Mouse (Mus musculus) bone marrow macrophage, adult 2 months (primary cell): ENCODE results near the gene Dpm3.

ENCODE experiments used
- CTCF ChIP-seq: IDR thresholded peaks from 2 replicates; pipeline ENCODE4 v1.5.1; 2012; ENCODE audit warnings: low read depth, mild to moderate bottlenecking, low read length, moderate library complexity
- POLR2A ChIP-seq: IDR thresholded peaks from 2 replicates; pipeline ENCODE4 v1.6.1; 2012; ENCODE audit warnings: mild to moderate bottlenecking, low read depth, low read length, borderline replicate concordance

DNA sequence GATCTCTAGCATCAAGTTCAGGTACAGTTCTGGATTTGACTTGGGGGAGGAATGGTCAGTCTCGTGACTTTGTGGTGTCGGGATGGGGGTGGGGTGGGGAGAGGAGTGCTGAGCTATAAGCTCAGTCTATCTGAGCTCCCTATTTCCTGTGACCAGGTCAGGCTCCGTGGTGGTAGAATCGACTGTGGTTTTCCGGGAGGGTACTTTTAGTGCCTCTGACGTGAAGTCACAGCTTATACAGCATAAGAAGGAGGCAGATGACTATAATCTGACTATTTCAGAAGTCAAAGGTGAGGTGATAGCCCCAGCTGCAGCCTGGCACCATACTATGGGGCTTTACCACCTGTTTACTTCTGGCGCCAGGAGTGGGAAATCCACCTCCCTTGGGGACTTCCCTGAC, 27.8 kb upstream of the Dpm3 start:
- TF ChIP-seq CTCF, result no peak
- TF ChIP-seq POLR2A, result no peak
